Mouse (Mus musculus): ENCODE measurements around the gene Gm49416.

Gm49416 gene

DNA sequence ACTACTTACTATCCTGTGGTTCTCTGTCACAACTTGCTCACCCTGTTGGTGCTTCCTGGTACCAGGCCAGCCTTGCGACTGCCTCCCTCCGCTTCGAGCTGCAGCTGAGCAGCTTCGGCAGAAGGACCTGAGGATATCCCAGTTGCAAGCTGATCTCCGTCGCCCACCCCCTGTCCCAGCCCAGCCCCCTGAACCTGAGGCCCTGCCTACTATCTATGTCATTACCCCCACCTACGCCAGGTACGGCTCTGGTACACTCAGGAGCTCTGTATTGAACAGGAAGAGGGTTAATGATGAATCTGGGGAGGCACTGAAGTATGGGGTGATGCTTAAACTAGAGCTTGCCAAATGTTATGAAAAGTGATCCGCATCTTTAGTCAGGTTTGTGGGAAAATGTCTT, 33.0 kb downstream of the Gm49416 start:
- no peak for DNase-seq

DNA sequence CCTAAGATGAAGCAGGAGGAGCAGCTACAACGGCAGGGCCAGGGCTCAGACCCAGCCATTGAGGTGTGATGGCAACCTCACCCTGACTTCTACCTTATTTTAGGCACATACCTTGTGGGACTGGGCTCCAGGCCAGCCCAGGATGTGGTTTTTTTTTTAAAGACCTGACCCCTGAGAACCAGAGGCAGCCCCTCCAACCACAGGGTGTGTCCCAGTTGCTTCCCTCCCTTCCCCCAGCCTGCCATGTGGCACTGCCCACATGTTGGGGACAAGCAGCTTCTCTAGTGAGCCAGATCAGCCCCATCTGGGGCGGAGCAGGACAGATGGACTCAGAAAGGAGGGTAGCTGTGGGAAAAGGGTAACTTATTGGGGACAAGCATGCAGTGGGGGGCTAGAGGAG, 38.0 kb downstream of the Gm49416 start:
- DNase-seq = no peak

DNA sequence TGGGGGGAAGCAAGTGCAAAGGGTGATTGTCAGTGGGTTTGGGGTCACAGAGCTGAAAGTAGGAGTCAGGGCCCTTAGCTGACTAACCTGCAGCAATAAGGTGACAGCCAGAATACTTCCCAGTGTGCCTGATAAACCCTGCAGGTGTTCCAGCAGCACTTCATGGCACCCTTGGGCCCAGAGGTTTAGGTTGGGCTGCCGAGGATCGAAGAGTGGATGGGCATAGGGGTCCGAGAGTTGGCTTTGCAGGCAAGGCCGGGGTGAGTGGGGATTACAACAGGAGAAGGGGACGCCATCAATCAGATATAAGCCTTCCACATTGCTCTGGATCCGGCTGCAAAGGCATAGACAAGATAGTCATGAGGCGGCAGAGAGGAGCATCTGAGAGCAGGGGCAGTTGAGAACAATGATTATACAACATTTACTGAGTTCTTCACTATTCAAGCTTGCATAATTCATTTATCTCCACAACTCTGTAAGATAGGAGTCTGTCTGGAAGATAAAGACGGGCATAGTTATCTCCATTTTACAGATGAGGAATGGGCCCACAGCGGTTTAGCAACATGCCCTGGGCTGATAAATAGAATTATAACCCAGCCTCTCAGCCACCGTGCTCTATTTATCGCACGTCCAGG, 39.3 kb downstream of the Gm49416 start:
- no peak for DNase-seq

DNA sequence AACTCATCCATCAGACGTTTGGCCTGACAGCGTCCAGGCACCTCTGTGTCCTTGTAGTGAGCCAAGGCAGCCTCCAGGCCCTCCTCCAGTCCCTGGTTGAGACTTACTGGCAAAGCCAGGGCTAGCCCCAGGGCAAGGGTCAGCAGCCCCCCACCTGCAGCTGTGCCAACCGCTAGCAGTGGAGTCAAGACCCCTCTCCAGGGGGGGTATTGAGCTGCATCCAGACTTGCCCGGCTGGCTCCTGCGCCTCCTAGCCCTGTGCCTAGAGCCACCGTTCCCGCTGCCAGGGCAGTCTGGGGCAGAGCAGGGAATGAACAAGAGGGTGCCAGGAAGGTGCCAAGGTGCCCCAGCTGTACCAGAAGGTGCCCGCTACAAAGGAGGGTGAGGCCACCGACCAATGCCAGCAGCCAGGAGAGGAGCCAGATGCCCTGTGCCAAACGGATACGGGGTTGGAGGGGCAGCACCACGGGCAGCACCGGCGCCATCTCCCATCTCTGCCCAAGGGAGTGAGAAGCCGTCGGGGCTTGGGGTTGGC, 40.0 kb downstream of the Gm49416 start:
- no peak for DNase-seq

DNA sequence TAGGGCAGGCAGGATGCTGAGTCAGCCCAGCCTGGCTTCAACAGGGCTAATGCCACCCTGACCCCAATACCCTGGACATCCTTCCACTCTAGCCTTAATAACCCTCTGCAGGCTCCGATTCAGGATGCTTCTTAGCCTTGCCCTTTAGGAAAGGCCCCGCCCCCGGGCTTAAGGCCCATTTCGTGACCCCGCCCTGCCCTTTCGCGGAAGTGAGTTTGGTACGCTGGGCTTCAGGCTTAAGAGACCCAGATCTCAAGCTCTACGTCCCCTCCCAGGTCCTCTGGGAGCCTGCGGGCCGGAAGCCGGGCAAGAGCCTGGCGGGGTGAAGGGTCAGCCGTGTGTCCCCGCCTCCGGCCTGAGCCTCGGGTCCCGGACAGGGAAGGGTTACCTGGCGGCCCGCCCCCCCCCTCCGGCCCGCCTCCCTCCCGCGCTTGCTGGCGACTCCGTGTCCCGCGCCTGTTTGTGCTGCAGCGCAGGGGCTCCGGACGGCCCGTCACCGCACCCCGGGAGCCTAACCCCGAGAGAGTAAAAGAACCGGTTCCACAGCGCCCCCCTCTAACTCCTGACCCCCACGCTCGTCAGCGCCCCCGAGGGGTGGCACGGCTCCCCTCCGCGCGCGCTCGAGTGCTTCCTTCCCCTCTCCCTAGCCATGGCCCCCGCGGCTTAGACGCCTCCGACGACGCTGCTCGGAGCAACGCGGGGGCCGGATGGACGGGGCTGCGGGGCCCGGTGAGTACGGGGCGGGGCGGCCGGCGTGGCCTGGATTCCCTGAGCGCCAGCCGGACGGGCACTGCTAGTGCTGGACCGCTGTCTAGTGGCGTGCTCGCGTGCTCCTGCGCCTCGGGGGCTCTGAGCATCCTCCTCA, 40.7 kb downstream of the Gm49416 start, which contains the start of the genes Rom1 and Eml3:
Gene Rom1 (minus strand): TSS at position 133 of the 865 bp plus-strand sequence.
Gene Eml3 (plus strand): TSS at position 329 of the 865 bp plus-strand sequence.
- peak; percentile 90 for DNase-seq

DNA sequence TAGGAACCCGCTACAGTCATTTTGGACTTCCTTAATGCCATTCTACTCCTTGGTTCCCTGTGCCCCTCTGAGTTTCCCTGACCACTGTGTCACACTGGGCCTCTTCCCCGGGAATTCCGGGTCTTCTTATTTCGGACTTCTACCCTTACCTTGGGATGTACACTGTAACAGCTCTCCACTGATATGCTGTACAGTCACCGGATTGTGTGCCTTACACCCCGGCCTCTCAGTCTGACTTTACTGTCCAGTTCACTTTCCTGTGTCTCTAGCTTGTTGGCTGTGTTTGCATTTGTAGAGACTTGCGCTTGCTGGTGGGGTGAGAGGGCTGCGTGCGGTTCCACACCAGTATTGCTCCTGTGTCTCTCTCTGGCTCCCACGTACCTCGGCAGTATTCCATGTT, 41.4 kb downstream of the Gm49416 start:
- DNase-seq = no peak

DNA sequence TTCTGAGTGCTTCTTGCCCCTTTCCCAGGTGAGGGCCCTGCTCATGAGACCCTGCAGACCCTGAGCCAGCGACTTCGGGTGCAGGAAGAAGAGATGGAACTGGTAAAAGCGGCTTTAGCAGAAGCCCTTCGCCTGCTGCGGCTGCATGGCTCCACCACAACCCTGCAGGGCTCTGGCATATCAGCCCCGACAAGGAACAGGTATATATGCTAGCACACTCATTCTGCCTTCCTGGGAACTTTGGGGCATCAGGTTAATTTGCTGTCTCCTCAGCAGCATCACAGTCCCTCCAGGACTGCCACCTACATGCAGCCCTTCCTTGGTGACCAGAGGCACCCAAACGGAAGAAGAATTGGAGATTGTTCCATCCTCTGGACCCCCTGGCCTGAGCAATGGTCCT, 42.0 kb downstream of the Gm49416 start:
- no peak for DNase-seq

DNA sequence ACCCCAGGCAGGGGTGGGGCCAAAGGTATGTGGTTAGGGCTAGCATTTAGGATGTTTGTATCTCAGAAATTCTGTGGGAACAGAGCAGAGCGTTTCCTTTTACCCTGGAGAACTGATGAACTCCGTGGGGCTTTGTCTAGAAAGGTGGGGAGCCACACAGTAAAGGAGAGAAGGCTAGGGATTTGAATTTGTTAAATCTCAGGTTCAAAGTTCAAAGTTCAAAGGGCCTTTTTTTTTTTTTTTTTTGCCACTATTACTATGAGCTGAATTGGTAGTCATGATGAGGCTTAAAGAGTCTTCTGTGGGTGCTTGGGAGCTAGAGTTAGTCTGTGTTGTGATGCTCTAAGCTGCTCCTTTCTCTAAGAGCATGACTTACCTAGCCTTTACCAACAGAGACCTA, 48.0 kb downstream of the Gm49416 start:
- DNase-seq = no peak

DNA sequence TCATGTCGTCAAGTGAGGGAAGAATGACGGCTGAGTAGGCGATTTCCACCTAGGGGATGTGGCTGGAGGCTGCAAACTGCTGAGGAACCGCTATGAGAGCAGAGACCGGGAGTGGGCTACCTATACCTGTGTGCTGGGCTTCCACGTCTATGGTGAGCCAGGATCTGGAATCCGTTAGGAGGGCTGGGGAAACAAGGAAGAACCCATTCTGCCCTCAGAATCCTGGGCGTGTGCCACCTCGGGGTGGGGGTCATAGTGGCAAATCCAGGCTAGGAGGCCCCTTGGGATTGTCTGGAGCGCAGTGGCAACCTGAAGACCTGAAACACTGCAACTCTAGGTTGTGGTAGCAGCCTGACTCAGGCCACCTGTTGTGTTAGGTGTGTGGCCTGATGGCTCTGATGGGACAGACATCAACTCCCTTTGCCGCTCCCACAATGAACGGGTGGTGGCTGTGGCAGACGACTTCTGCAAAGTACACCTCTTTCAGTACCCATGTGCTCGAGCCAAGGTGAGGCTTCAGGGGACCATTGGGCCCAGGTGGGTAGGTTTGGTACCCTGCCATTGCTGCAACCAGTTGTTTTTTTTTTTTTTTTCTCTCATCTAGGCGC, 51.9 kb downstream of the Gm49416 start:
- DNase-seq = no peak

DNA sequence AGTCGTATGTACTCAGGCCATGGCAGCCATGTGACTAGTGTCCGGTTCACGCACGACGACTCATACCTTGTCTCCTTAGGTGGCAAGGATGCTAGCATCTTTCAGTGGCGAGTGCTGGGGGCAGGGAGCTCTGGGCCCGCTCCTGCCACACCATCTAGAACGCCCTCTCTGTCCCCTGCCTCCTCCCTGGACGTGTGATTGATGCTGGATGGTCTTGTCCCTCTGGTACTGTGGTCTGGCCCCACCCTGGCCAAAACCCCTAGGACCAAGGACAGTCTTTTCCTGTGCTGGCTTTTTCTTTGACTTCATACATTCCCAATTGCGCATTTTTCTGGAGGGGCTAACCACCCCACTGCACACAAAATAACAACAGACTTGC, 52.4 kb downstream of the Gm49416 start:
- no peak for DNase-seq

DNA sequence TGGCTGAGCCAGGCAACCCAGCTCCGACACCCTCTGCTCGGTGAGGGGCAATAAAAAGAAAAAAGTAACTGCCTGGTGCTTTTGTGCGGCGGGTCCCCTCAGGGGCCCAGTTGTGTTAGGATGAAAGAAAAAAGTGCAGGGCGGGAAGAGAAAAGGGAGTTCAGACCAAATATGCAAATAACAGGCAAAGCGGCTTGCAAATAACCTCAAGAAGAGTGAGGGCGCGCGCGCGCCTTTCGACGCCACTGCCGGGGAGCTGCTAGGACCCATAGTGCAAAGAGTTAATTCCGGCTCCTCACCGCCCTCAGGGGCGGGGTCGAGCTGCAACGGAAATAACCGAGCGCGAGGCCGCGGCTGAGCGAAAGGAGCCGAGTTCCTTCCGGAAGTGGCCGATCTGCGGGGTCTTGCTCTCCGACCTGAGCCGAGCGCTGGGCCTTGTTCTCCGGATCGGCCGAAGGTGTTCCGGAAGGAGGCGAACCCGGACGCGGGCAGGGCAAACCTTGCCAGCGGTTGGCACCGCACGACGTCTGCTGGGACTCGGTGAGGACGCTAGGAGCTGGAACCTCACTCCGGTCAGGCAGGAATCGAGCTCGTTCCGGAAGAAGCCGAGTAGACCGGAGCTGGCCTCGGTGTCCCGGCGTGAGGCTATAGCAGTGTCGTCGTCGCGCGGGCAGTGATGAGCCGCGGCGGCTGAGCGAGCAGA, 52.9 kb downstream of the Gm49416 start, which contains the start of gene Mta2:
Gene Mta2 (plus strand): TSS at position 361 of the 703 bp plus-strand sequence.
- DNase-seq = peak; percentile 98

DNA sequence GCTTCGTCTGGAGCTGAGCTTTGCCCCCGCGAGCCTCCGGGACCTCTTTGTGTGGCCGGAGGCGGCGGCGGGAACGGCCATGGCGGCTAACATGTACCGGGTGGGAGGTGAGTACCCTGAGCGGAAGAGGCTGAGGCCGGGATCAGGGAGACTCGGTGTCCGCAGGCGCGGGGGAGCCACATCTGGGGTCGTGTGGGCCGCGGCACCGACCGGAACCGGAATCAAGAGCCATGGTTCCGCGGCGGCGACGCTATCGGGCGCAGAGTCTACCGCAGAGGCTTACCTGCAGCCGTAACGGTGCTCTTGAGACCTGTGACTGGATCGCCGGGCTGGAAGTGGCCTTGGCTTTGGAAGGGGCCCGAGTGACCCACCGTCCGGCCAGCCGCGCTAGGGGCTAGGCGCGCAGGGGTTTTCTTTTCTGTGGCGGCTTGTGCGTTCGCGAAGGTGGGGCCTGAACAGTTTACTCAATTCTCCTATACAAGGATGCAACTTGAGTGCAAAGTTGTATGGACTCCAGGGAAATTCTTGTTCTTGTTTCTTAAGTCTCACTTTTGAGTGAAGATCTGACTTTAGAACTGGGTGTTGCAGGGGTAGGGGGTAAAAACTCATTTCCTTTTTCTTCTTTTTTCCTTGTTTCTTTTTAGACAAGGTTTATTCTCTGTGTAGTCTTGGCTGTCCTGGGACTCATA, 53.7 kb downstream of the Gm49416 start:
- DNase-seq = no peak

DNA sequence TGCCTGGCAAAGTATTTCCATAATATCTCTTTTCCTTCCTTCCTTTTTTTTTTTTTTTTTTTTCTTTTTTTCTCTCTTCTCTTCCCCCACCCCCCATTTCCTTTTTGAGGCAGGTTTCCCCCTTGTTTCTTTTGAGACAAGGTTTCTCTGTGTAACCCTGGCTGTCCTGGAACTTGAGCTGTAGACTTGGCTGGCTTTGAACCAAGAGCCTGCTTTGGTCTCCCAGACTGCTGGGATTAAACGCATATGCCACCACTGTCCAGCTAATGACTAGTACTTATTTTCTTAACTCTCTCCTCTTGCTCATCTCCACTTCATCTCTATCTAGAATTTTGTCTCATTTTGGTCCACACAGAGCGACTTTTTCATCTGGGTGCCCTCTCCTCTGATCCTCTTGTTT, 54.3 kb downstream of the Gm49416 start:
- no peak for DNase-seq

DNA sequence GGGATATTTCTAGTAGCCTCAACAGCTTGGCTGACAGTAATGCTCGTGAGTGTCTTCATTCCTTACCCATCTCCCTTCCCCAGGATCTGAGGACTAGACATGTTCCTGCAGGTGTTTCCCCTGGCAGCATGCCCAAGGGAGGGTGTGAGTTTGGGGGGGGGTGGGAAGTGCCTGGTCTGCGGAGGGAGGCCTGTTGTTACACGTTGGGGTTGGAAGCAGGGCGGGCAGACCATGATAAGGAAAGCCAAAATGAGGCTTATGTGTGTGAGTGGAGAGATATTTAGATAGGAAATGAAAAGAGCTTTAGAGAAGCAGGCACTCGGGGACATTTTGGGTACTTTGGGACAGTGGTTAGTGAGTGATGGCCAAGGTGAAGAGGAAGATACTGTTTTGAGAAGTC, 55.3 kb downstream of the Gm49416 start:
- no peak for DNase-seq

DNA sequence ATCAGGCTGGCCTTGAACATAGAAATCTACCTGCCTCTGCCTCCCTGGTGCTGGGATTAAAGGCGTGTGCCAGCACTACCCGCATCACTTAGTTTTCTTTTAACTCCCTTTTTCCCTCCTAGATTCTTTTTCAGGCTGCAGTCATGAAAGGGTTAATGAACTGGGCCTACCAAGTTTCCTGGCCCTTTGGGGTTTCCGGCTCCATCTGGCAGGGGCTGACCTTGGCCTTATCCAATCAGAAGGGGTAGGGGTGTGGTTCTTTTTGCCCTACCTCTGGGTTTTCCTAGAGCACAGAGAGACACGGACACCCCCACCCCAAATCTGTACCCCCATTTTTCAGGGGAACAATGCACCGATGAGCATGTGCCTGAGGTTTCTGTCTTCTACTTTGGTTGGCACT, 56.0 kb downstream of the Gm49416 start:
- peak; percentile 65 for DNase-seq
